Mouse (Mus musculus) kidney, adult 2 months (tissue): ENCODE data around the gene Plcxd1.

Experiments used
- CTCF ChIP-seq: fragments of 200-500 bp; conservative IDR thresholded peaks from 2 replicates; pipeline ENCODE4 v1.5.1; 2011; ENCODE audit warnings: low read depth, mild to moderate bottlenecking, control low read depth, low read length, moderate library complexity, mixed read lengths; ENCODE audit not compliant: insufficient read depth, insufficient read length
- POLR2A ChIP-seq: fragments of 200-500 bp; IDR thresholded peaks from one replicate; pipeline ENCODE4 v1.6.1; 2011; ENCODE audit warnings: low read depth, low read length, control low read depth

GRCm38 (mm10) chr5:110107581-110108304, 8.0 kb downstream of the Plcxd1 start, which contains the start of gene Gtpbp6:
- TF ChIP-seq CTCF (no peak), POLR2A (no peak)
